Mouse (Mus musculus) CH12.LX (cell line): ENCODE results near the gene Tef. TPM values are rescaled to one million over a fixed set of nuclear protein-coding genes. Genes with fewer than 3 reads are reported as not detected.

Source experiments
- DNase-seq: peaks from one replicate; pipeline ENCODE4 v3.0.0-alpha.2; 2013; ENCODE audit errors: extremely low read depth
- H3K27ac ChIP-seq: 2 replicates; pipeline ENCODE4 v1.5.1; 2012; ENCODE audit warnings: low read depth, mild to moderate bottlenecking, control low read depth, moderate library complexity; ENCODE audit not compliant: insufficient read depth
- H3K27me3 ChIP-seq: replicated peaks from 2 replicates; pipeline ENCODE3; 2012; ENCODE audit warnings: inconsistent platforms
- H3K36me3 ChIP-seq, 2 experiments: replicated peaks in 1 of 2; 2 replicates each; pipeline versions ENCODE3 to v1.6.1; 2012; ENCODE audit warnings: inconsistent platforms in 1 of 2, low read length in 1 of 2, mild to moderate bottlenecking in 1 of 2, mixed read lengths in 1 of 2, moderate library complexity in 1 of 2; ENCODE audit not compliant: control insufficient read depth in 1 of 2, insufficient read depth in 1 of 2
- H3K4me1 ChIP-seq, 2 experiments: 2 replicates each; pipeline ENCODE4 v1.6.1; 2012; ENCODE audit warnings: inconsistent platforms in 1 of 2, moderate library complexity in 1 of 2; ENCODE audit not compliant: insufficient read depth in 2 of 2, control insufficient read depth in 1 of 2
- H3K4me2 ChIP-seq: 2 replicates; pipeline ENCODE4 v1.6.1; 2012; ENCODE audit warnings: low read depth, mild to moderate bottlenecking, control low read depth; ENCODE audit not compliant: poor library complexity, insufficient read depth, severe bottlenecking
- H3K4me3 ChIP-seq, 3 experiments: fragments of 150-350 bp in 1 of 3; sonication (generic) in 1 of 3; replicated peaks in 1 of 3; 2 replicates each; pipeline versions ENCODE3 to v1.5.1; 2011 to 2012; ENCODE audit warnings: low read depth in 2 of 3, low read length in 2 of 3, mild to moderate bottlenecking in 2 of 3, moderate library complexity in 2 of 3, control low read depth in 1 of 3, improper control_type of control experiment in 1 of 3, inconsistent platforms in 1 of 3, mixed read lengths in 1 of 3; ENCODE audit not compliant: poor library complexity in 1 of 3
- H3K79me2 ChIP-seq: replicated peaks from 2 replicates; pipeline ENCODE4 v1.6.1; 2012; ENCODE audit warnings: mild to moderate bottlenecking, moderate library complexity; ENCODE audit not compliant: control insufficient read depth, poor library complexity, insufficient read depth, severe bottlenecking; ENCODE audit errors: extremely low read depth
- H3K9ac ChIP-seq: 2 replicates; pipeline ENCODE4 v1.6.1; 2012; ENCODE audit warnings: low read depth, mild to moderate bottlenecking, control low read depth, moderate library complexity; ENCODE audit not compliant: insufficient read depth
- H3K9me3 ChIP-seq: replicated peaks from 2 replicates; pipeline ENCODE3; 2012; ENCODE audit warnings: low read length, inconsistent platforms, mixed read lengths
- BHLHE40 ChIP-seq: IDR thresholded peaks from 2 replicates; pipeline ENCODE4 v1.6.1; 2011; ENCODE audit warnings: mild to moderate bottlenecking, low read depth, low read length, improper control_type of control experiment
- CTCF ChIP-seq, 2 experiments: IDR thresholded peaks in 1 of 2; conservative IDR thresholded peaks in 1 of 2; 2 replicates each; pipeline ENCODE4 v1.5.1; 2011 to 2012; ENCODE audit warnings: low read depth in 2 of 2, low read length in 2 of 2, improper control_type of control experiment in 1 of 2, inconsistent platforms in 1 of 2, mild to moderate bottlenecking in 1 of 2, moderate library complexity in 1 of 2
- E2F4 ChIP-seq: IDR thresholded peaks from 2 replicates; pipeline ENCODE4 v1.6.1; 2011; ENCODE audit warnings: low read depth, low read length, improper control_type of control experiment; ENCODE audit not compliant: insufficient replicate concordance
- ETS1 ChIP-seq: conservative IDR thresholded peaks from 2 replicates; pipeline ENCODE4 v1.6.1; 2012; ENCODE audit warnings: low read depth, mild to moderate bottlenecking, inconsistent platforms, low read length, improper control_type of control experiment, moderate library complexity
- GABPA ChIP-seq: IDR thresholded peaks from 2 replicates; pipeline ENCODE4 v1.6.1; 2012; ENCODE audit warnings: low read depth, low read length, improper control_type of control experiment, inconsistent platforms; ENCODE audit not compliant: insufficient replicate concordance
- JUN ChIP-seq: IDR thresholded peaks from 2 replicates; pipeline ENCODE4 v1.6.1; 2011; ENCODE audit warnings: low read depth, mild to moderate bottlenecking, low read length, improper control_type of control experiment, moderate library complexity; ENCODE audit not compliant: insufficient read depth
- KAT2A ChIP-seq: IDR thresholded peaks from 2 replicates; pipeline ENCODE4 v1.6.1; 2012; ENCODE audit warnings: low read length, improper control_type of control experiment, inconsistent platforms; ENCODE audit not compliant: insufficient replicate concordance
- MAX ChIP-seq: IDR thresholded peaks from 2 replicates; pipeline ENCODE4 v1.6.1; 2011; ENCODE audit warnings: low read length, improper control_type of control experiment
- MAZ ChIP-seq: IDR thresholded peaks from 2 replicates; pipeline ENCODE4 v1.6.1; 2012; ENCODE audit warnings: low read depth, mild to moderate bottlenecking, inconsistent platforms, low read length, improper control_type of control experiment, moderate library complexity
- MYC ChIP-seq: IDR thresholded peaks from 2 replicates; pipeline ENCODE4 v1.6.1; 2011; ENCODE audit warnings: low read depth, mild to moderate bottlenecking, improper control_type of control experiment, low read length
- SIN3A ChIP-seq: IDR thresholded peaks from 2 replicates; pipeline ENCODE4 v1.6.1; 2012; ENCODE audit warnings: low read length, improper control_type of control experiment, inconsistent platforms
- SMC3 ChIP-seq: IDR thresholded peaks from 2 replicates; pipeline ENCODE4 v1.6.1; 2011; ENCODE audit warnings: low read depth, low read length, improper control_type of control experiment
- UBTF ChIP-seq: IDR thresholded peaks from 2 replicates; pipeline ENCODE4 v1.6.1; 2012; ENCODE audit warnings: low read depth, mild to moderate bottlenecking, inconsistent platforms, low read length, improper control_type of control experiment, moderate library complexity
- ZC3H11A ChIP-seq: IDR thresholded peaks from 2 replicates; pipeline ENCODE4 v1.6.1; 2012; ENCODE audit warnings: low read depth, mild to moderate bottlenecking, inconsistent platforms, low read length, improper control_type of control experiment
- ZKSCAN1 ChIP-seq: IDR thresholded peaks from 2 replicates; pipeline ENCODE4 v1.6.1; 2012; ENCODE audit warnings: low read depth, inconsistent platforms, low read length, improper control_type of control experiment, borderline replicate concordance
- ZMIZ1 ChIP-seq: IDR thresholded peaks from 2 replicates; pipeline ENCODE4 v1.6.1; 2012; ENCODE audit warnings: low read depth, mild to moderate bottlenecking, inconsistent platforms, low read length, improper control_type of control experiment
- dilution Hi-C: fragments of 300-500 bp; cut with MboI; formaldehyde crosslinking; loops from 2 replicates; pipeline ENCODE4 v1.14.3; 2020; ENCODE audit warnings: low sequenced_read_pairs; ENCODE audit not compliant: extremely low pct_unique_long_range_greater_than_20kb, extremely low pct_ligation_motif_present
- in situ Hi-C: fragments of 300-500 bp; cut with MboI; formaldehyde crosslinking; loops from 3 replicates; pipeline ENCODE4 v1.14.3; 2019; ENCODE audit warnings: low sequenced_read_pairs, low pct_ligation_motif_present, low pct_unique_long_range_greater_than_20kb, mixed read lengths
- polyA plus RNA-seq: library from polyadenylated mRNA; unstranded; fragments of >175 nt; gene quantifications from 2 replicates; pipeline ENCODE4 v1.2.1, GENCODE M21; 2012; ENCODE audit warnings: low read depth; ENCODE audit not compliant: insufficient read length
- total RNA-seq, 2 experiments: library from RNA; depleted of rRNA; stranded (reverse); fragments of 300-350 nt in 1 of 2; fragments of >200 nt in 1 of 2; gene quantifications; 2 replicates each; pipeline ENCODE4 v1.2.3; 2012 to 2014

Gene Tef
- total and polyA plus RNA-seq, 3 experiments, result 14.7 to 17.2 (median 14.9) TPM

- dilution Hi-C loops (no loop called here), in situ Hi-C loops (no loop called here)
- H3K9me3 ChIP-seq, result peaks cover 4% of the 10 kb centered on the region
- DNase-seq, result no peak
- TF ChIP-seq CTCF (conservative IDR thresholded peaks at IDR 0.05 in 1 of 2, IDR thresholded peaks at IDR 0.05 in 1 of 2; ENCODE audit: low read depth in 2 of 2, low read length in 2 of 2) (no peak), GABPA (no peak), SIN3A (no peak), UBTF (no peak), ETS1 (no peak), ZC3H11A (no peak), MAX (no peak), MYC (no peak), BHLHE40 (no peak), MAZ (no peak), ZMIZ1 (no peak), JUN (no peak), ZKSCAN1 (no peak)
- H3K27ac ChIP-seq, result no peak overlapping the region
- peaks cover 0 to 4% of the 10 kb centered on the region in 2 experiments; a peak in 2 of 4 replicates for H3K4me1 ChIP-seq
- H3K79me2 ChIP-seq, result no peaks in the 10 kb centered on the region
- no peak overlapping the region for H3K4me2 ChIP-seq
- peaks cover 79 to 92% of the 10 kb centered on the region in 2 experiments for H3K36me3 ChIP-seq
- H3K9ac ChIP-seq, result no peak overlapping the region
- H3K4me3 ChIP-seq, result no peak overlapping the region
- H3K27me3 ChIP-seq, result no peaks in the 10 kb centered on the region
These were observed 27.6 kb upstream of the Tef start for GRCm38 (mm10) chr15:81774505-81775171.

GRCm38 (mm10) chr15:81776631-81777422, 25.4 kb upstream of the Tef start:
- Histone ChIP-seq H3K27me3 (no peaks in the 10 kb centered on the region), H3K4me2 (no peak overlapping the region), H3K4me3 (no peak overlapping the region), H3K4me1 (peaks cover 0 to 12% of the 10 kb centered on the region in 2 experiments; a peak in 2 of 4 replicates), H3K79me2 (no peaks in the 10 kb centered on the region), H3K9me3 (no peaks in the 10 kb centered on the region), H3K27ac (no peak overlapping the region), H3K9ac (no peak overlapping the region), H3K36me3 (peaks cover 85 to 100% of the 10 kb centered on the region in 2 experiments)
- TF ChIP-seq KAT2A, result no peak
- TF ChIP-seq E2F4, result no peak
- no peak for TF ChIP-seq CTCF (conservative IDR thresholded peaks at IDR 0.05 in 1 of 2, IDR thresholded peaks at IDR 0.05 in 1 of 2; ENCODE audit: low read depth in 2 of 2, low read length in 2 of 2)
- no peak for TF ChIP-seq SMC3
- no peak for TF ChIP-seq BHLHE40
- in situ Hi-C loops, result no loop called here
- dilution Hi-C loops, result no loop called here
- no peak for DNase-seq
